Mouse (Mus musculus) B cell, adult 62 days (primary cell): Measurements from ENCODE around the gene Zic1. TPM values are rescaled to one million over a fixed set of nuclear protein-coding genes. Genes with fewer than 3 reads are reported as not detected.

ENCODE experiments used
- total RNA-seq: library from RNA; stranded (reverse); gene quantifications from 4 replicates; pipeline ENCODE4 v1.2.4, GENCODE M21; 2023

Gene Zic1
- total RNA-seq, result not detected in 4 replicates

GRCm38 (mm10) chr9:91365664-91366063, at the start of gene Zic1:
Gene Zic1, minus strand, starts transcription at chr9:91365810.

GRCm38 (mm10) chr9:91361856-91362601, 3.6 kb downstream of the Zic1 start, which contains the start of gene Zic4:
Gene Zic4, plus strand, starts transcription at chr9:91362413.

Other genes with a start within 250 kb of the Zic1 start
- not detected in 4 replicates for gene Zic4, start 3.4 kb downstream of the Zic1 start, total RNA-seq